Mouse (Mus musculus) induced T-regulatory cell, adult 2 months (primary cell): ENCODE measurements around the gene Smco1.

ENCODE experiments used
- DNase-seq: peaks from one replicate; pipeline ENCODE4 v3.0.0-alpha.2; 2012; ENCODE audit warnings: low read depth

The Smco1 gene

DNA sequence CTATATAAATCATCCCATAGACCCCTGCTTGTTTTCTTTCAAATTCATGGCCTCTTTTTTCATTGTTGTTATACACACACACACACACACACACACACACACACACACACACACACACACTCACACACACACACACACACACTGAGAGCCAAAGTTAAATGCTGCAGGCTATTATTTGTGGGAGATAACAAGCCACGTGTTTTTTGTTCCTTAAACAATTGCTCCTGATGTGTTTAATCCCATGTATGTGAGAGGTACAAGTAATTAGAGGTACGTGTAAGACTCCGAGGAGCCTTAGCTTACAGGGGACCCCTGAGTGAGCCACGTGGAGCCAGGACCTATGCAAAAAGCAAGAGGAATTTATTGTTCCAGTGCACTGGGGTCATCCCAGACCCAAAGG is 40.7 kb downstream of the Smco1 start:
- no peak for DNase-seq

DNA sequence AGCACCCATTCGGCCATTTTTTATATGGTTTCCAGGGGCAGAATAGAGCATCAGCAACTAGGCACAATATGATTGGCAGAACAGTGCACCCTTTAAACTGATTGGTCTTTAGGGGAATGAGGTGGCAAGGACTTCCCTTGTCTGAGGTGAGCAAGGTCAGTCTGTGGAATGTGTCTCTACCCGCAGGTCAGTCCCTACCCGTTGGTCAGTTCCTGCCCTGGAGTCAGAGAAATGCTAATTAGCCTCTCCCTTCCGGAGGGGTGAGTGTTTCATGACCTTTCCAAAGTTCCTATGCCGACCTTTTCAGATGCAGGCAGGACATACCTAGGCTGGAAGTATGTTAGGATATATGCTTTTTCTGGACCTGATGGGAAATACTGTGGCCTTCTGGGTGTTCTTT is 41.1 kb downstream of the Smco1 start:
- DNase-seq = no peak

DNA sequence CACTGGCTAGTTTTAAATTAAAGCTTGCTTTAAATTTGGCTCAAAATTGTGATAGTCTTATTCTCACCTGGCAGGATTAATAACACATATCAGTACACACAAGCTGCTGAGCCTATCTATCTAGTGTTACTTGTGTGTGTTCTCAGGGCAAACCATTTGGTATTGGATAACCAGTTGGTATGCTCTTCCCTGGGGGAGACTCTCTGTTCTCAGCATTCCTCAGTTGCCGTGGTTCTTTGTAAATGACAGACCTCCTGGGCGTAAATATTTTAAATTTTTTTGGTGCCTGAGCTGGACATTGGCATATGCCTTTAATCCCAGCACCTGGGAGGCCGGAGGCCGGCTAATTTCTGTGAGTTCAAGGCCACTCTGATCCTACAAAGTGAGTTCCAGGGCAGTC is 41.6 kb downstream of the Smco1 start:
- DNase-seq = no peak

DNA sequence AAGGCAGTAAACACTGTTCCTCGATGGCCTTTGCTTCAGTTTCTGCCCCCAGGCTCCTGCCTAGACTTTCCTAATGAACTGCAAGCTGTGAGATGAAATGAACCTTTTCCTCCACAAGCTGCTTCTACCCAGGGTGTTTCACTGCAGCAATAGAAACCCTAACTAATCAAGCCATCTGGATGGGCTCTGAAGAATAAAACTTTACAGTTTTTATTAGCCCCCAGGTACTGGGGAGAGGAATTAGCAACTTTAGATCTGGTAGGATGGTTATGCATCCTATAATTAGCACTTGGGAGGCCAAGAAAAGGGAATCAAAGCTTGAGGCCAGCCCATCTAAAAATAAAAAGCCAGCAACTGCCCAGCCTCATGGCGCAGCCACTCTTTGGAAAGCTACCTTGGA is 45.3 kb downstream of the Smco1 start:
- DNase-seq = no peak

DNA sequence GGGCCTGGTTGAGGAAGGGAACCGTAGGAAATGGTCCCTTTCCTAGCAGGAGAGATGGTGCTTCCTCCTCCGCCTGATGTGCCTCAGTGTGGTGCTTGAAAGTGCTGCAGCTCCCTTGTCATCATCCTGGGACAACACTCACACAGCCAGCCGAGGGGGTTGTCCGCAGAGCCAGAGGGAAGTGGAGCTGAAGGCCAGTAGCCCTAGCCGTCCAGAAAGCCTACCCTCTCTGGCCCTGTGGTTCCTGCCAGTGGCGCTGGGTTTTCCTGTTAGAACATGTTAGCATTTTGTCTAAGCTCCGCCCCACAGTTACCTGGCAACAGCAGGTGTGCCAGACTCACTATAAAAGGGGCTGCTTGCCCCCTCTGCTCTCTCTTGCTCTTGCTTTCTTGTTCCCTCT is 52.7 kb downstream of the Smco1 start:
- DNase-seq = no peak
